Mouse (Mus musculus) CH12.LX (cell line): ENCODE data around the gene Popdc2. TPM values are rescaled to one million over a fixed set of nuclear protein-coding genes. Genes with fewer than 3 reads are reported as not detected.
A peak's percentile ranks its signal among the peaks of the same experiment; 100 is the strongest.

ENCODE experiments used
- DNase-seq: peaks from one replicate; pipeline ENCODE4 v3.0.0-alpha.2; 2013; ENCODE audit errors: extremely low read depth
- H3K27ac ChIP-seq: 2 replicates; pipeline ENCODE4 v1.5.1; 2012; ENCODE audit warnings: low read depth, mild to moderate bottlenecking, control low read depth, moderate library complexity; ENCODE audit not compliant: insufficient read depth
- H3K27me3 ChIP-seq: replicated peaks from 2 replicates; pipeline ENCODE3; 2012; ENCODE audit warnings: inconsistent platforms
- H3K36me3 ChIP-seq, 2 experiments: replicated peaks in 1 of 2; 2 replicates each; pipeline versions ENCODE3 to v1.6.1; 2012; ENCODE audit warnings: inconsistent platforms in 1 of 2, low read length in 1 of 2, mild to moderate bottlenecking in 1 of 2, mixed read lengths in 1 of 2, moderate library complexity in 1 of 2; ENCODE audit not compliant: control insufficient read depth in 1 of 2, insufficient read depth in 1 of 2
- H3K4me1 ChIP-seq, 2 experiments: 2 replicates each; pipeline ENCODE4 v1.6.1; 2012; ENCODE audit warnings: inconsistent platforms in 1 of 2, moderate library complexity in 1 of 2; ENCODE audit not compliant: insufficient read depth in 2 of 2, control insufficient read depth in 1 of 2
- H3K4me2 ChIP-seq: 2 replicates; pipeline ENCODE4 v1.6.1; 2012; ENCODE audit warnings: low read depth, mild to moderate bottlenecking, control low read depth; ENCODE audit not compliant: poor library complexity, insufficient read depth, severe bottlenecking
- H3K4me3 ChIP-seq, 3 experiments: fragments of 150-350 bp in 1 of 3; sonication (generic) in 1 of 3; replicated peaks in 1 of 3; 2 replicates each; pipeline versions ENCODE3 to v1.5.1; 2011 to 2012; ENCODE audit warnings: low read depth in 2 of 3, low read length in 2 of 3, mild to moderate bottlenecking in 2 of 3, moderate library complexity in 2 of 3, control low read depth in 1 of 3, improper control_type of control experiment in 1 of 3, inconsistent platforms in 1 of 3, mixed read lengths in 1 of 3; ENCODE audit not compliant: poor library complexity in 1 of 3
- H3K79me2 ChIP-seq: replicated peaks from 2 replicates; pipeline ENCODE4 v1.6.1; 2012; ENCODE audit warnings: mild to moderate bottlenecking, moderate library complexity; ENCODE audit not compliant: control insufficient read depth, poor library complexity, insufficient read depth, severe bottlenecking; ENCODE audit errors: extremely low read depth
- H3K9ac ChIP-seq: 2 replicates; pipeline ENCODE4 v1.6.1; 2012; ENCODE audit warnings: low read depth, mild to moderate bottlenecking, control low read depth, moderate library complexity; ENCODE audit not compliant: insufficient read depth
- H3K9me3 ChIP-seq: replicated peaks from 2 replicates; pipeline ENCODE3; 2012; ENCODE audit warnings: low read length, inconsistent platforms, mixed read lengths
- ETS1 ChIP-seq: conservative IDR thresholded peaks from 2 replicates; pipeline ENCODE4 v1.6.1; 2012; ENCODE audit warnings: low read depth, mild to moderate bottlenecking, inconsistent platforms, low read length, improper control_type of control experiment, moderate library complexity
- HCFC1 ChIP-seq: IDR thresholded peaks from 2 replicates; pipeline ENCODE4 v1.6.1; 2012; ENCODE audit warnings: low read depth, mild to moderate bottlenecking, inconsistent platforms, low read length, improper control_type of control experiment
- MAX ChIP-seq: IDR thresholded peaks from 2 replicates; pipeline ENCODE4 v1.6.1; 2011; ENCODE audit warnings: low read length, improper control_type of control experiment
- MAZ ChIP-seq: IDR thresholded peaks from 2 replicates; pipeline ENCODE4 v1.6.1; 2012; ENCODE audit warnings: low read depth, mild to moderate bottlenecking, inconsistent platforms, low read length, improper control_type of control experiment, moderate library complexity
- MEF2A ChIP-seq: IDR thresholded peaks from 2 replicates; pipeline ENCODE4 v1.6.1; 2014; ENCODE audit warnings: low read depth, mild to moderate bottlenecking, inconsistent platforms, low read length, improper control_type of control experiment, borderline replicate concordance
- MYC ChIP-seq: IDR thresholded peaks from 2 replicates; pipeline ENCODE4 v1.6.1; 2011; ENCODE audit warnings: low read depth, mild to moderate bottlenecking, improper control_type of control experiment, low read length
- NELFE ChIP-seq: IDR thresholded peaks from 2 replicates; pipeline ENCODE4 v1.6.1; 2011; ENCODE audit warnings: low read depth, low read length, improper control_type of control experiment
- NRF1 ChIP-seq: IDR thresholded peaks from 2 replicates; pipeline ENCODE4 v1.6.1; 2014; ENCODE audit warnings: low read depth, mild to moderate bottlenecking, inconsistent platforms, low read length, improper control_type of control experiment, moderate library complexity
- PAX5 ChIP-seq: IDR thresholded peaks from 2 replicates; pipeline ENCODE4 v1.6.1; 2012; ENCODE audit warnings: low read length, inconsistent platforms, mixed read lengths
- SMC3 ChIP-seq: IDR thresholded peaks from 2 replicates; pipeline ENCODE4 v1.6.1; 2011; ENCODE audit warnings: low read depth, low read length, improper control_type of control experiment
- TCF12 ChIP-seq: IDR thresholded peaks from 2 replicates; pipeline ENCODE4 v1.6.1; 2014; ENCODE audit warnings: low read depth, mild to moderate bottlenecking, inconsistent platforms, low read length, improper control_type of control experiment
- USF1 ChIP-seq: IDR thresholded peaks from 2 replicates; pipeline ENCODE4 v1.6.1; 2014; ENCODE audit warnings: low read depth, mild to moderate bottlenecking, inconsistent platforms, low read length, improper control_type of control experiment
- dilution Hi-C: fragments of 300-500 bp; cut with MboI; formaldehyde crosslinking; loops from 2 replicates; pipeline ENCODE4 v1.14.3; 2020; ENCODE audit warnings: low sequenced_read_pairs; ENCODE audit not compliant: extremely low pct_unique_long_range_greater_than_20kb, extremely low pct_ligation_motif_present
- in situ Hi-C: fragments of 300-500 bp; cut with MboI; formaldehyde crosslinking; loops from 3 replicates; pipeline ENCODE4 v1.14.3; 2019; ENCODE audit warnings: low sequenced_read_pairs, low pct_ligation_motif_present, low pct_unique_long_range_greater_than_20kb, mixed read lengths
- polyA plus RNA-seq: library from polyadenylated mRNA; unstranded; fragments of >175 nt; gene quantifications from 2 replicates; pipeline ENCODE4 v1.2.1, GENCODE M21; 2012; ENCODE audit warnings: low read depth; ENCODE audit not compliant: insufficient read length
- total RNA-seq, 2 experiments: library from RNA; depleted of rRNA; stranded (reverse); fragments of 300-350 nt in 1 of 2; fragments of >200 nt in 1 of 2; gene quantifications; 2 replicates each; pipeline ENCODE4 v1.2.3; 2012 to 2014

Popdc2 gene
- total and polyA plus RNA-seq, 3 experiments = 0.17 to 3.6 (median 1.1) TPM

DNA sequence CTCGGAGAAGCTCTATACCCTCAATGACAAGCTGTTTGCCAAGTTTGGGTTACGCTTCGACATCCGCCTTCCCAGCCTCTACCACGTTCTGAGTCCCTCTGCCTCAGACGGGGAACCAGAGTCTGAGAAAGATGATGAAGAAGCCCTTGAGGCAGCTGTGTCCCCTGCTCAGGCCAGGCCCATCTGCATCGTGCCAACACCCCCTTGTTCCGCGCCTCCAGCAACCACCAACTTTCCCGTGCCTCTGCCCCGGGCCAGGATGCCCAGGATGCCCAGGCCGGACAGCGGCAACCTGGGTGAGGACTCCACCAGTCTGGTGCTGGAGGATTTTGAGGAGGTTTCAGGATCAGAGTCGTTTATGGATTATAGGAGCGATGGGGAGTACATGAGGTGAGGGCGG, 11.9 kb downstream of the Popdc2 start:
- Histone ChIP-seq H3K9me3 (no peaks in the 10 kb centered on the region), H3K9ac (no peak overlapping the region), H3K27ac (peak overlapping the region; percentile 18), H3K4me3 (no peak overlapping the region), H3K36me3 (no peaks in the 10 kb centered on the region), H3K4me1 (peaks cover 73 to 82% of the 10 kb centered on the region in 2 experiments), H3K27me3 (peaks cover 2% of the 10 kb centered on the region), H3K4me2 (no peak overlapping the region), H3K79me2 (no peaks in the 10 kb centered on the region)
- dilution Hi-C loops (no loop called here), in situ Hi-C loops (no loop called here)
- 0 out of 2 replicates have a peak, but pooled peaks have one; percentile 8 for TF ChIP-seq NELFE
- 0 out of 2 replicates have a peak, but pooled peaks have one; percentile 4 for TF ChIP-seq HCFC1
- no peak for TF ChIP-seq SMC3
- TF ChIP-seq MEF2A = no peak
- TF ChIP-seq PAX5 = no peak
- TF ChIP-seq USF1 = no peak
- DNase-seq = no peak

DNA sequence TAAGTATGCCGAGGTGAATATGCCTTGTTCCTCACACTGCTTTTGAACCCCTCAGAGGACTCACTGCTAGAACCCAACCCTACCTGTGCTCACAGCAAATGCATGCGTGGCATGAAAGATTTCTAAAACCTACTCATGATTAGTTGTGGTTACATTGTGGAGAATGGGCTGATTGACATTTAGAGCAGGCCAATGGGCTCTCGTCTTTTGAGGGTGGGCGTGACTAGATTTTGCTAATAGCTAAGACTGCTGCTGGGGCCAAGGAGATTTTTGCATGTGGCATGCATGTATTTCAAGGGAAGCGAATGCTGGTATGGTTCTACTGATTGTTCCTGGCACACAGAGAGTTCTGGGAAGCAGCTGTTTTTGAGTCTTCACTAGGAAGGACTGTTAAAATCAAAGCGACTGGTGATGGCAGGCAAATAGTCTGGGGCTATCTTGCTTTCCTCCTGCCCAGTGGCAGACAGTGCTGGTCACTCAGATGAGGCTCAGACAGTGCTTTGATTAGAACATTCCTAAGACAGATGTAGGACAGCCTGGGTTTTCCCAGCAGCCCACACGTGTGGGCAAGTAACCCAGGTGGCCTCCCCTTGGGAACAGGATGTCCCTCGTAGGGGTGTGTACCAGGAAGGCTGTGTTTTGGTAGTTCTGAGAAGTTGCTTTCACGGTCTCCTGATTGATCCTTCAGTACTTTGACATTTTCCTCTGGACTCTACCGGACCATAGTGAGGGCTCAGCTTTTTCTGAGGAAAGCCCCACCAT, 12.6 kb downstream of the Popdc2 start:
- Histone ChIP-seq H3K79me2 (no peaks in the 10 kb centered on the region), H3K4me2 (peak overlapping the region; percentile 59), H3K9me3 (no peaks in the 10 kb centered on the region), H3K4me3 (no peak overlapping the region), H3K9ac (peak overlapping the region; percentile 54), H3K27me3 (peaks cover 2% of the 10 kb centered on the region), H3K27ac (peak overlapping the region; percentile 68), H3K4me1 (peaks cover 68 to 89% of the 10 kb centered on the region in 2 experiments), H3K36me3 (no peaks in the 10 kb centered on the region)
- DNase-seq = peak; percentile 59
- dilution Hi-C loops = no loop called here
- TF ChIP-seq MAZ (no peak), MYC (peak; percentile 64; the same call in 1 of the 2 replicates), ETS1 (no peak), NRF1 (no peak), NELFE (0 out of 2 replicates have a peak, but pooled peaks have one; percentile 7), HCFC1 (0 out of 2 replicates have a peak, but pooled peaks have one; percentile 6), MAX (peak; percentile 34; the same call in 1 of the 2 replicates), TCF12 (peak; percentile 57; the same call in 1 of the 2 replicates)
- in situ Hi-C loops = no loop called here
